Mouse (Mus musculus) layer of hippocampus, adult 2 months (tissue): ENCODE results near the gene Gm20605. TPM values are rescaled to one million over a fixed set of nuclear protein-coding genes. Genes with fewer than 3 reads are reported as not detected.

Experiments
- DNase-seq, 2 experiments: peaks; one replicate each; pipeline ENCODE4 v3.0.0; 2022; ENCODE audit warnings: low spot score in 2 of 2
- H3K27ac ChIP-seq: fragments of 200-600 bp; 2 replicates; pipeline ENCODE4 v1.8.1; 2022
- H3K4me3 ChIP-seq: fragments of 200-600 bp; 2 replicates; pipeline ENCODE4 v1.8.1; 2022; ENCODE audit warnings: mild to moderate bottlenecking
- CTCF ChIP-seq: fragments of 200-600 bp; conservative IDR thresholded peaks from 2 replicates; pipeline ENCODE4 v1.8.1; 2022; ENCODE audit warnings: antibody characterized with exemption, mild to moderate bottlenecking, moderate library complexity
- total RNA-seq, 2 experiments: library from RNA; stranded (reverse); gene quantifications; 2 replicates each; pipeline ENCODE4 v1.2.3; 2021

The Gm20605 gene
- total RNA-seq, 2 experiments from 2014 or later: 15.5 to 19.7 TPM

- DNase-seq: no peak
- no peak for TF ChIP-seq CTCF
- peak overlapping the region; percentile 17; the same call in 1 of the 2 replicates for H3K4me3 ChIP-seq
- H3K27ac ChIP-seq: peak overlapping the region; percentile 73
Measured at GRCm38 (mm10) chr5:137671443-137672240, 42.7 kb downstream of the Gm20605 start.

- peak overlapping the region; percentile 73; the same call in 1 of the 2 replicates for H3K27ac ChIP-seq
- no peak for TF ChIP-seq CTCF
- DNase-seq: no peak
- no peak overlapping the region for H3K4me3 ChIP-seq
Measured at GRCm38 (mm10) chr5:137672361-137672760, 43.4 kb downstream of the Gm20605 start.

GRCm38 (mm10) chr5:137673015-137673414 is 44.0 kb downstream of the Gm20605 start:
- no peak overlapping the region for H3K4me3 ChIP-seq
- TF ChIP-seq CTCF: no peak
- 0 out of 2 replicates have a peak overlapping the region, but pooled peaks have one; percentile 25 for H3K27ac ChIP-seq
- no peak for DNase-seq

- Histone ChIP-seq H3K4me3 (no peak overlapping the region), H3K27ac (no peak overlapping the region)
- TF ChIP-seq CTCF: no peak
- no peak for DNase-seq
Measured at GRCm38 (mm10) chr5:137674786-137675185, 45.8 kb downstream of the Gm20605 start.

- H3K27ac ChIP-seq: peak overlapping the region; percentile 57
- DNase-seq: peak in 1 of 2 experiments; percentile 39
Measured at GRCm38 (mm10) chr5:137677859-137678258, 48.9 kb downstream of the Gm20605 start.

GRCm38 (mm10) chr5:137678736-137679135 is 49.8 kb downstream of the Gm20605 start:
- DNase-seq: no peak
- no peak overlapping the region for H3K4me3 ChIP-seq
- peak overlapping the region; percentile 57; the same call in 1 of the 2 replicates for H3K27ac ChIP-seq
- no peak for TF ChIP-seq CTCF

More at GRCm38 (mm10) chr5:137677859-137678258, 48.9 kb downstream of the Gm20605 start:
- no peak for TF ChIP-seq CTCF
- no peak overlapping the region for H3K4me3 ChIP-seq

- no peak for DNase-seq
Measured at GRCm38 (mm10) chr5:137679726-137680125, 50.8 kb downstream of the Gm20605 start.

GRCm38 (mm10) chr5:137682526-137682925 is 53.6 kb downstream of the Gm20605 start:
- no peak for TF ChIP-seq CTCF
- peak overlapping the region; percentile 98 for H3K4me3 ChIP-seq
- H3K27ac ChIP-seq: peak overlapping the region; percentile 93
- DNase-seq: no peak

More at GRCm38 (mm10) chr5:137679726-137680125, 50.8 kb downstream of the Gm20605 start:
- no peak overlapping the region for H3K27ac ChIP-seq
- no peak overlapping the region for H3K4me3 ChIP-seq
- no peak for TF ChIP-seq CTCF

GRCm38 (mm10) chr5:137683388-137684293 is 54.7 kb downstream of the Gm20605 start:
- no peak for TF ChIP-seq CTCF
- H3K27ac ChIP-seq: peak overlapping the region; percentile 93
- no peak for DNase-seq
- H3K4me3 ChIP-seq: peak overlapping the region; percentile 98

- peak; percentile 50 for TF ChIP-seq CTCF
- H3K27ac ChIP-seq: peak within 1 kb of the TSS; percentile 93
- peak; percentile 98 to 100 for DNase-seq
- peak within 1 kb of the TSS; percentile 98 for H3K4me3 ChIP-seq
Measured at GRCm38 (mm10) chr5:137684294-137685123, 55.5 kb downstream of the Gm20605 start, which contains the start of gene Agfg2. Gene Agfg2, minus strand, starts transcription at chr5:137684726.

GRCm38 (mm10) chr5:137685653-137686052 is 56.7 kb downstream of the Gm20605 start:
- no peak for TF ChIP-seq CTCF
- no peak for DNase-seq
- Histone ChIP-seq H3K4me3 (no peak overlapping the region), H3K27ac (no peak overlapping the region)
